Mouse (Mus musculus): ENCODE data around the gene Slc35g3.

Slc35g3 gene

GRCm38 (mm10) chr11:69761868-69762267, at the start of gene Slc35g3:
Slc35g3 (minus strand) TSS chr11:69761968.
- DNase-seq: no peak

GRCm38 (mm10) chr11:69810280-69810679, 48.5 kb upstream of the Slc35g3 start:
- DNase-seq: no peak

- no peak for DNase-seq
Observed at GRCm38 (mm10) chr11:69807641-69808040, 45.9 kb upstream of the Slc35g3 start.

- DNase-seq: no peak
Observed at GRCm38 (mm10) chr11:69806378-69806777, 44.6 kb upstream of the Slc35g3 start.

- DNase-seq: peak; percentile 25
Observed at GRCm38 (mm10) chr11:69804972-69805909, 43.5 kb upstream of the Slc35g3 start, which contains the start of gene Tmem102. Tmem102 (minus strand) TSS chr11:69805624.

GRCm38 (mm10) chr11:69804652-69804940, 42.8 kb upstream of the Slc35g3 start:
- DNase-seq: no peak

GRCm38 (mm10) chr11:69803786-69804651, 42.3 kb upstream of the Slc35g3 start:
- DNase-seq: peak; percentile 86

GRCm38 (mm10) chr11:69803328-69803727, 41.6 kb upstream of the Slc35g3 start:
- no peak for DNase-seq

- peak; percentile 86 for DNase-seq
Observed at GRCm38 (mm10) chr11:69802648-69803105, 40.9 kb upstream of the Slc35g3 start.

- DNase-seq: no peak
Observed at GRCm38 (mm10) chr11:69801379-69801977, 39.7 kb upstream of the Slc35g3 start, which contains the start of gene Fgf11. Fgf11 (minus strand) TSS chr11:69801857.

GRCm38 (mm10) chr11:69800392-69801197, 38.8 kb upstream of the Slc35g3 start:
- DNase-seq: peak; percentile 11

- no peak for DNase-seq
Observed at GRCm38 (mm10) chr11:69800138-69800391, 38.3 kb upstream of the Slc35g3 start.

GRCm38 (mm10) chr11:69799394-69800137, 37.8 kb upstream of the Slc35g3 start:
- no peak for DNase-seq

GRCm38 (mm10) chr11:69797924-69798323, 36.2 kb upstream of the Slc35g3 start:
- DNase-seq: no peak

GRCm38 (mm10) chr11:69795983-69796435, 34.2 kb upstream of the Slc35g3 start:
- DNase-seq: no peak

GRCm38 (mm10) chr11:69795168-69795982, 33.6 kb upstream of the Slc35g3 start, which contains the start of gene Chrnb1:
Chrnb1 (minus strand) TSS chr11:69795943.
- DNase-seq: peak; percentile 94

GRCm38 (mm10) chr11:69793429-69793828, 31.7 kb upstream of the Slc35g3 start:
- DNase-seq: no peak

GRCm38 (mm10) chr11:69791420-69791819, 29.7 kb upstream of the Slc35g3 start:
- no peak for DNase-seq

- no peak for DNase-seq
Observed at GRCm38 (mm10) chr11:69789431-69789830, 27.7 kb upstream of the Slc35g3 start.

- DNase-seq: no peak
Observed at GRCm38 (mm10) chr11:69787306-69787705, 25.5 kb upstream of the Slc35g3 start.

Measured in thymus, postnatal 14 days (tissue).